In genomic region chr5:148386471-148386870, GRCm38 (mm10) we compare ENCODE assay signal across 11 mouse cellular contexts. TPM values are rescaled to one million over a fixed set of nuclear protein-coding genes. Genes with fewer than 3 reads are reported as not detected.
DNase-seq lines count a peak whose midpoint lies in the region; ATAC-seq and TF ChIP-seq lines count a peak whose summit lies in the region.
"Had no signal": no experiment of that assay in that cellular context is flagged by ENCODE, and none has a peak within 500 bp of the region (broad histone marks: within the 10 kb centered on the region; RNA-seq: fewer than 3 reads in every experiment).

No protein-coding gene starts in this region.

- no peak for ATAC-seq in hindbrain, postnatal 0 days
- ATAC-seq in hindbrain, embryonic 13.5 days (ENCODE audit: low FRiP score): no peak
- no peak for ATAC-seq in liver, postnatal 0 days

- H3K9ac ChIP-seq in hindbrain, postnatal 0 days (replicated peaks; ENCODE audit: low read length): no peak overlapping the region
- no peak overlapping the region for H3K9ac ChIP-seq in hindbrain, embryonic 13.5 days
- no peak overlapping the region for H3K9ac ChIP-seq in liver, postnatal 0 days (replicated peaks)
- H3K9ac ChIP-seq: embryonic facial prominence, embryonic 12.5 days had no signal

- no peak for TF ChIP-seq POLR2A in kidney, adult 2 months (IDR thresholded peaks at IDR 0.05; ENCODE audit: low read depth, low read length)

- H3K4me1 ChIP-seq in hindbrain, postnatal 0 days (ENCODE audit: insufficient read depth, low read length): peaks cover 7% of the 10 kb centered on the region; the same call in 1 of the 2 replicates
- peaks cover 19% of the 10 kb centered on the region for H3K4me1 ChIP-seq in hindbrain, embryonic 13.5 days (replicated peaks)
- H3K4me1 ChIP-seq in E14TG2a.4 (replicated peaks; ENCODE audit: low read depth, low read length): peaks cover 57% of the 10 kb centered on the region
- peaks cover 4% of the 10 kb centered on the region; the same call in 1 of the 2 replicates for H3K4me1 ChIP-seq in liver, postnatal 0 days (ENCODE audit: insufficient read depth)
- no peaks in the 10 kb centered on the region for H3K4me1 ChIP-seq in kidney, adult 2 months (ENCODE audit: control insufficient read depth, insufficient read depth, low read length)

- TF ChIP-seq CTCF in hindbrain, postnatal 0 days (IDR thresholded peaks at IDR 0.05; ENCODE audit: low read depth): peak; percentile 45
- peak; percentile 76 for TF ChIP-seq CTCF in E14TG2a.4 (conservative IDR thresholded peaks at IDR 0.05; ENCODE audit: low read length)
- peak; percentile 62 for TF ChIP-seq CTCF in liver, postnatal 0 days (IDR thresholded peaks at IDR 0.05; ENCODE audit: low read depth)
- no peak for TF ChIP-seq CTCF in kidney, adult 2 months (conservative IDR thresholded peaks at IDR 0.05; ENCODE audit: insufficient read depth, insufficient read length, low read depth, low read length)

- TF ChIP-seq EP300 in liver, postnatal 0 days (IDR thresholded peaks at IDR 0.05; ENCODE audit: low read depth): no peak

- H3K4me2 ChIP-seq in hindbrain, postnatal 0 days (ENCODE audit: low read depth, low read length): no peak overlapping the region
- H3K4me2 ChIP-seq in hindbrain, embryonic 13.5 days: no peak overlapping the region
- H3K4me2 ChIP-seq in liver, postnatal 0 days (ENCODE audit: low read depth, low read length): no peak overlapping the region
- H3K4me2 ChIP-seq: embryonic facial prominence, embryonic 12.5 days had no signal

- H3K4me3 ChIP-seq in hindbrain, postnatal 0 days (ENCODE audit: low read length): no peak overlapping the region
- no peak overlapping the region for H3K4me3 ChIP-seq in hindbrain, embryonic 13.5 days
- H3K4me3 ChIP-seq in E14TG2a.4 (replicated peaks; ENCODE audit: low read length): no peak overlapping the region
- H3K4me3 ChIP-seq in liver, postnatal 0 days (ENCODE audit: low read depth, low read length): no peak overlapping the region
- no peak overlapping the region for H3K4me3 ChIP-seq in kidney, adult 2 months (ENCODE audit: insufficient read depth, low read depth, low read length)
- H3K4me3 ChIP-seq: embryonic facial prominence, embryonic 12.5 days had no signal

- no peaks in the 10 kb centered on the region for H3K27me3 ChIP-seq in hindbrain, postnatal 0 days (ENCODE audit: insufficient read depth, low read length)
- no peaks in the 10 kb centered on the region for H3K27me3 ChIP-seq in hindbrain, embryonic 13.5 days
- no peaks in the 10 kb centered on the region for H3K27me3 ChIP-seq in E14TG2a.4 (ENCODE audit: insufficient read depth, low read length)
- H3K27me3 ChIP-seq in liver, postnatal 0 days (ENCODE audit: insufficient read depth, low read length): no peaks in the 10 kb centered on the region
- no peaks in the 10 kb centered on the region for H3K27me3 ChIP-seq in kidney, adult 2 months (replicated peaks; ENCODE audit: control insufficient read depth, insufficient read depth, low read length)
- H3K27me3 ChIP-seq: embryonic facial prominence, embryonic 12.5 days had no signal

- DNase-seq in hindbrain, postnatal 0 days (ENCODE audit: low spot score): no peak
- peak; percentile 35 for DNase-seq in A20 (ENCODE audit: low read depth, low spot score)
- peak; percentile 31 for DNase-seq in liver, postnatal 0 days
- no peak for DNase-seq in lung, postnatal 14 days
- DNase-seq in kidney, adult 2 months: no peak
- no peak for DNase-seq in urinary bladder, adult 2 months (ENCODE audit: low spot score)
- DNase-seq: gastrocnemius, postnatal 25 days; kidney, adult 9 months had no signal

- no peaks in the 10 kb centered on the region for H3K36me3 ChIP-seq in hindbrain, postnatal 0 days (ENCODE audit: insufficient read depth, low read length)
- H3K36me3 ChIP-seq in hindbrain, embryonic 13.5 days: no peaks in the 10 kb centered on the region
- peaks cover 41% of the 10 kb centered on the region for H3K36me3 ChIP-seq in E14TG2a.4 (ENCODE audit: insufficient read depth, low read length)
- 0 out of 2 replicates have a peak, but pooled peaks cover 4% of the 10 kb centered on the region for H3K36me3 ChIP-seq in liver, postnatal 0 days (replicated peaks; ENCODE audit: insufficient read depth, low read length)
- no peaks in the 10 kb centered on the region for H3K36me3 ChIP-seq in kidney, adult 2 months (ENCODE audit: control insufficient read depth, insufficient read depth, low read length)
- H3K36me3 ChIP-seq: embryonic facial prominence, embryonic 12.5 days had no signal

- 75% methylated on average over 9 of the region's 9 CpGs for WGBS in hindbrain, postnatal 0 days
- WGBS in hindbrain, embryonic 13.5 days: 87% methylated on average over 9 of the region's 9 CpGs
- 84% methylated on average over 9 of the region's 9 CpGs for WGBS in liver, postnatal 0 days (ENCODE audit: insufficient replicate concordance)
- WGBS in kidney, adult 2 months: 91% methylated on average over 9 of the region's 9 CpGs

- H3K9me3 ChIP-seq in hindbrain, postnatal 0 days (ENCODE audit: low read length): no peaks in the 10 kb centered on the region
- H3K9me3 ChIP-seq in hindbrain, embryonic 13.5 days: no peaks in the 10 kb centered on the region
- H3K9me3 ChIP-seq in E14TG2a.4 (ENCODE audit: low read length): no peaks in the 10 kb centered on the region
- H3K9me3 ChIP-seq in liver, postnatal 0 days (ENCODE audit: low read length): 0 out of 2 replicates have a peak, but pooled peaks cover 4% of the 10 kb centered on the region
- H3K9me3 ChIP-seq: embryonic facial prominence, embryonic 12.5 days had no signal

- no peak overlapping the region for H3K27ac ChIP-seq in hindbrain, postnatal 0 days
- H3K27ac ChIP-seq in hindbrain, embryonic 13.5 days: no peak overlapping the region
- no peak overlapping the region for H3K27ac ChIP-seq in liver, postnatal 0 days (ENCODE audit: low read depth)
- H3K27ac ChIP-seq in kidney, adult 2 months (ENCODE audit: insufficient read depth, low read depth, low read length): no peak overlapping the region
- H3K27ac ChIP-seq: embryonic facial prominence, embryonic 12.5 days had no signal

RNA-seq across cellular contexts. Expression of gene Slc7a1, which starts 13.2 kb away (rescaled TPM):
- 58.5 and 71.1 TPM in 2 replicates for total RNA-seq in hindbrain, postnatal 0 days (2014; rRNA removed)
- polyA plus RNA-seq in hindbrain, postnatal 0 days (2015; fragmentation: Nextera tagmentation; extraction: Ambion mirVana): 35.3 and 42.3 TPM in 2 replicates
- polyA plus RNA-seq in hindbrain, embryonic 13.5 days (2015; fragmentation: Nextera tagmentation; extraction: Ambion mirVana): 29.6 and 31.3 TPM in 2 replicates
- 6.4 and 6.5 TPM in 2 replicates for polyA plus RNA-seq in liver, postnatal 0 days (2015; fragmentation: Nextera tagmentation; extraction: Ambion mirVana)
- 4.0 TPM in 2 replicates for polyA plus RNA-seq in kidney, adult 2 months (2012; rRNA removed)
- polyA plus RNA-seq in urinary bladder, adult 2 months (2012; rRNA removed): 4.9 and 7.5 TPM in 2 replicates

Comparison
In these comparisons a context has a peak if more than half of its experiments do, and no peak if none do; other contexts are left out.
1. DNase-seq: peak in A20 (single experiment) and liver, postnatal 0 days (single experiment); none in hindbrain, postnatal 0 days (single experiment), lung, postnatal 14 days (single experiment), kidney, adult 2 months (single experiment) and urinary bladder, adult 2 months (single experiment).